Mouse (Mus musculus): ENCODE results near the gene Acta2. TPM values are rescaled to one million over a fixed set of nuclear protein-coding genes. Genes with fewer than 3 reads are reported as not detected.

Gene Acta2
- polyA plus RNA-seq, 1 experiment, result 18.2 TPM

- TF ChIP-seq POLR2A (IDR thresholded peaks at IDR 0.05; ENCODE audit: borderline replicate concordance, extremely low read depth, insufficient read depth, insufficient read length, poor library complexity, severe bottlenecking), result no peak
- TF ChIP-seq CTCF (IDR thresholded peaks at IDR 0.05; ENCODE audit: borderline replicate concordance, extremely low read depth, insufficient read depth, insufficient read length), result no peak
- DNase-seq (ENCODE audit: low read depth), result no peak
Measured at GRCm38 (mm10) chr19:34202668-34203067, 52.7 kb downstream of the Acta2 start.

- no peak for TF ChIP-seq CTCF (IDR thresholded peaks at IDR 0.05; ENCODE audit: borderline replicate concordance, extremely low read depth, insufficient read depth, insufficient read length)
- no peak for TF ChIP-seq POLR2A (IDR thresholded peaks at IDR 0.05; ENCODE audit: borderline replicate concordance, extremely low read depth, insufficient read depth, insufficient read length, poor library complexity, severe bottlenecking)
- DNase-seq (ENCODE audit: low read depth), result no peak
Measured at GRCm38 (mm10) chr19:34199488-34199887, 55.9 kb downstream of the Acta2 start.

GRCm38 (mm10) chr19:34198901-34199300 lies 56.5 kb downstream of the Acta2 start:
- DNase-seq (ENCODE audit: low read depth), result no peak
- TF ChIP-seq POLR2A (IDR thresholded peaks at IDR 0.05; ENCODE audit: borderline replicate concordance, extremely low read depth, insufficient read depth, insufficient read length, poor library complexity, severe bottlenecking) (no peak), CTCF (IDR thresholded peaks at IDR 0.05; ENCODE audit: borderline replicate concordance, extremely low read depth, insufficient read depth, insufficient read length) (no peak)

- DNase-seq (ENCODE audit: low read depth), result no peak
Measured at GRCm38 (mm10) chr19:34198066-34198465, 57.3 kb downstream of the Acta2 start.

GRCm38 (mm10) chr19:34195031-34195430 lies 60.4 kb downstream of the Acta2 start:
- TF ChIP-seq POLR2A (IDR thresholded peaks at IDR 0.05; ENCODE audit: borderline replicate concordance, extremely low read depth, insufficient read depth, insufficient read length, poor library complexity, severe bottlenecking) (no peak), CTCF (IDR thresholded peaks at IDR 0.05; ENCODE audit: borderline replicate concordance, extremely low read depth, insufficient read depth, insufficient read length) (no peak)

More at GRCm38 (mm10) chr19:34198066-34198465, 57.3 kb downstream of the Acta2 start:
- TF ChIP-seq POLR2A (IDR thresholded peaks at IDR 0.05; ENCODE audit: borderline replicate concordance, extremely low read depth, insufficient read depth, insufficient read length, poor library complexity, severe bottlenecking) (no peak), CTCF (IDR thresholded peaks at IDR 0.05; ENCODE audit: borderline replicate concordance, extremely low read depth, insufficient read depth, insufficient read length) (no peak)

GRCm38 (mm10) chr19:34194132-34194745 lies 61.2 kb downstream of the Acta2 start:
- TF ChIP-seq CTCF (IDR thresholded peaks at IDR 0.05; ENCODE audit: borderline replicate concordance, extremely low read depth, insufficient read depth, insufficient read length) (no peak), POLR2A (IDR thresholded peaks at IDR 0.05; ENCODE audit: borderline replicate concordance, extremely low read depth, insufficient read depth, insufficient read length, poor library complexity, severe bottlenecking) (no peak)
- no peak for DNase-seq (ENCODE audit: low read depth)

More at GRCm38 (mm10) chr19:34195031-34195430, 60.4 kb downstream of the Acta2 start:
- no peak for DNase-seq (ENCODE audit: low read depth)

- TF ChIP-seq POLR2A (IDR thresholded peaks at IDR 0.05; ENCODE audit: borderline replicate concordance, extremely low read depth, insufficient read depth, insufficient read length, poor library complexity, severe bottlenecking), result no peak
- TF ChIP-seq CTCF (IDR thresholded peaks at IDR 0.05; ENCODE audit: borderline replicate concordance, extremely low read depth, insufficient read depth, insufficient read length), result no peak
- no peak for DNase-seq (ENCODE audit: low read depth)
Measured at GRCm38 (mm10) chr19:34193683-34194082, 61.7 kb downstream of the Acta2 start.

GRCm38 (mm10) chr19:34193149-34193548 lies 62.2 kb downstream of the Acta2 start:
- DNase-seq (ENCODE audit: low read depth), result peak; percentile 53
- TF ChIP-seq POLR2A (IDR thresholded peaks at IDR 0.05; ENCODE audit: borderline replicate concordance, extremely low read depth, insufficient read depth, insufficient read length, poor library complexity, severe bottlenecking) (no peak), CTCF (IDR thresholded peaks at IDR 0.05; ENCODE audit: borderline replicate concordance, extremely low read depth, insufficient read depth, insufficient read length) (no peak)

- no peak for TF ChIP-seq CTCF (IDR thresholded peaks at IDR 0.05; ENCODE audit: borderline replicate concordance, extremely low read depth, insufficient read depth, insufficient read length)
- no peak for TF ChIP-seq POLR2A (IDR thresholded peaks at IDR 0.05; ENCODE audit: borderline replicate concordance, extremely low read depth, insufficient read depth, insufficient read length, poor library complexity, severe bottlenecking)
- DNase-seq (ENCODE audit: low read depth), result peak; percentile 65
Measured at GRCm38 (mm10) chr19:34192008-34192963, 63.1 kb downstream of the Acta2 start, which contains the start of gene Stambpl1. Stambpl1 (plus strand) TSS chr19:34192229.

GRCm38 (mm10) chr19:34191645-34192007 lies 63.8 kb downstream of the Acta2 start:
- no peak for DNase-seq (ENCODE audit: low read depth)
- no peak for TF ChIP-seq CTCF (IDR thresholded peaks at IDR 0.05; ENCODE audit: borderline replicate concordance, extremely low read depth, insufficient read depth, insufficient read length)
- no peak for TF ChIP-seq POLR2A (IDR thresholded peaks at IDR 0.05; ENCODE audit: borderline replicate concordance, extremely low read depth, insufficient read depth, insufficient read length, poor library complexity, severe bottlenecking)

Other genes with a start within 250 kb of the Acta2 start
- gene Lipk, start 247.3 kb downstream of the Acta2 start, polyA plus RNA-seq (2012; rRNA removed), result 0.05 TPM in 1 of 2 replicates, not detected in the other
- gene Lipn, start 188.2 kb downstream of the Acta2 start, polyA plus RNA-seq (2012; rRNA removed), result not detected in 2 replicates
- 0.10 and 0.26 TPM in 2 replicates for gene Lipm, start 154.7 kb downstream of the Acta2 start, polyA plus RNA-seq (2012; rRNA removed)
- gene Ankrd22, start 89.5 kb downstream of the Acta2 start, polyA plus RNA-seq (2012; rRNA removed), result 0.16 and 0.24 TPM in 2 replicates
- 4.9 and 7.6 TPM in 2 replicates for gene Stambpl1, start 63.4 kb downstream of the Acta2 start, polyA plus RNA-seq (2012; rRNA removed)
- 0.28 and 0.79 TPM in 2 replicates for gene Fas, start 35.1 kb upstream of the Acta2 start, polyA plus RNA-seq (2012; rRNA removed)
- 3.5 and 3.6 TPM in 2 replicates for gene Ch25h, start 219.6 kb upstream of the Acta2 start, polyA plus RNA-seq (2012; rRNA removed)